In the genomic region with DNA sequence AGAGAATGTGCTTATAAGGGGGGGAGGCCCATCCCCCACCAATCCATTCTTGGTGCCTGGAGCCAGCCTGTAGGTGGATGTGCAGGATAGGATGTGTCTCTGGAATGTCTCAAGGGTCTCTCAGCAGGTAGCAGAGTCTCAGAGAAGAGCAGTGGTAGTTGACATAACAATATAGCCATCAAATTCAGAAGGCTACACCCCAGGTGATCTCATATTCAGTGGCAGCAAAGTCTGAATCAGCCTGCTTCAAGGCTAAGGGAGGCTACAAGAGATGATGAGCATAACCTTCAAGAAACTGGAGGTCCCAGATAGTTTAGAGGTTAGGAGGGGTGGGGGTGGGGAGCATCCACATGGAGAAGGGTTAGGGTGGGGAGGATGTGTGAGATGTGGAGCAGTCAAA, we compare ENCODE assay signal across 7 mouse cellular contexts. TPM values are rescaled to one million over a fixed set of nuclear protein-coding genes. Genes with fewer than 3 reads are reported as not detected.
"Had no signal": no experiment of that assay in that cellular context is flagged by ENCODE, and none has a peak within 500 bp of the region (broad histone marks: within the 10 kb centered on the region; RNA-seq: fewer than 3 reads in every experiment).

No protein-coding gene starts in this region.

RNA-seq across cellular contexts. Expression of gene Vmn1r207-ps, which starts 22.5 kb away (rescaled TPM):
- total RNA-seq: heart, postnatal 10 days; heart, postnatal 14 days; heart, postnatal 25 days; heart, postnatal 36 days; heart, postnatal 4 days; hematopoietic stem cell, adult 5-6 weeks; hindbrain, postnatal 0 days had no signal
